Mouse (Mus musculus) brown adipose tissue, adult 24 weeks (tissue): ENCODE results near the gene Rgs19. TPM values are rescaled to one million over a fixed set of nuclear protein-coding genes. Genes with fewer than 3 reads are reported as not detected.

ENCODE experiments used
- H3K27ac ChIP-seq: fragments of 200-500 bp; replicated peaks from 2 replicates; pipeline ENCODE4 v1.5.1; 2012; ENCODE audit warnings: low read depth, mild to moderate bottlenecking, low read length
- H3K4me1 ChIP-seq: fragments of 200-500 bp; 2 replicates; pipeline ENCODE4 v1.6.1; 2012; ENCODE audit warnings: low read length, mixed read lengths; ENCODE audit not compliant: control insufficient read depth, insufficient read depth, insufficient read length
- H3K4me3 ChIP-seq: fragments of 200-500 bp; 2 replicates; pipeline ENCODE4 v1.5.1; 2012; ENCODE audit warnings: low read depth, mild to moderate bottlenecking, low read length, moderate library complexity; ENCODE audit not compliant: insufficient read depth
- polyA plus RNA-seq: library from polyadenylated mRNA; stranded (reverse); fragments of >200 nt; gene quantifications from 2 replicates; pipeline ENCODE4 v1.2.4, GENCODE M21; 2012; ENCODE audit not compliant: missing spikeins, insufficient read depth, insufficient read length

Gene Rgs19
- polyA plus RNA-seq, 1 experiment: 27.0 TPM

DNA sequence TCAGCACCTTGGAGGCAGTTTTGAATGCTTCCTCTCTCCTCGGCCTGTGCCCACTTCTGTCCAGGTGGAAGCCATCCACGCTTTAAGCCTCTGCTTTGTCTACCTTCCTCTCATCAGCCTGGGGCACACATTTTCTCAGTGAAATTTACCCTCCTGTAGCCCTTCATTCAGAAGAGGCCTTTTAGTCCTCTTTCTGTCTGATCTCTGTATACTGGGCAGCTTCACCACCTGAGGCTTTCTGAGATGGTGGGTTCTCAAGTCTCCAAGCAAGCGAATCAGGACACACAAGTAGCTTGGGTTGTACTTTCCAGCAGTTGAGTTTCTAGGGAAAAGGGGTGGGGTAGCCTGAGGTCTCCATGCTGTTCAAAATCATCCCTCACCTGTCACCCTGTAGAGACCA, 1.5 kb downstream of the Rgs19 start:
- H3K4me1 ChIP-seq: peaks cover 4% of the 10 kb centered on the region
- H3K27ac ChIP-seq: no peak overlapping the region
- H3K4me3 ChIP-seq: peak overlapping the region; percentile 90

DNA sequence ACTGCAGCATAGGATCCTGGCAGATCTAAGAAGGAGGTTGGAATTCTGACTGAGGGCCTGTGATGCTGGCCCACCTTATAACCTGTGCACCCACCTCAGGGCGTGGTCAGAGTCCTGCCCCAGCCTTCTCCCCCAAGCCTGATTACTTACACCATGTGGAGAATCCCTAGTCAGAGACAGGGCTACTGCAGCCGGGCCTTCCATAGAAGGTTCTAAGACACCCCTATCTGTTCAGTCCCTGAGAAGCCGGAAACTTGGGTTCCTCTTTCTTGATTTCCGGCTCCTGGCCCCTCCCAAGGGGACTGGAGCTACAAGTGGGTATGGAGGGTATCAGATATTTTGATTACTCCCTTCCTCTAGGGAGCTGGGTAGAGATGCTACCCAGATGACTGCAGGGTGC, 2.2 kb downstream of the Rgs19 start:
- Histone ChIP-seq H3K4me1 (peaks cover 4% of the 10 kb centered on the region), H3K4me3 (no peak overlapping the region), H3K27ac (no peak overlapping the region)

DNA sequence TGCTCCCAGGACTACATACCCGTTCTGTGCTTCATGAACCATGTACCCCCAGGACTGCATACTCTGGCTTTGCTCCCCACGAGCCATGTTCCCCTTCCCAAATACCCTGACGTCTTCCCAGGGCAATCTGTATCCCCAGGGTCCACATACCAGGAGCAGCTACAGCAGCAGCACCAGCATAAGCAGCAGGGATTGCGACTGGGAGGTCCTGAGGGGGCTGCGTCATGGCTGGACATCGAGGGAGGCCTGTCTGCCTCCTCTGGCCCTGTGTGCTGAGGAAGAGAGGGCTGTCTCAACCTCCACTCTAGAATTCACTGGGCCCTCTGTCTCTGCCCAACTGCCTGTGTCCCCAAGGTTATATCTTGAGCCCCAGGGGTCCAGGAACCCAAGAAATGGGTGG, 2.7 kb downstream of the Rgs19 start:
- Histone ChIP-seq H3K27ac (no peak overlapping the region), H3K4me1 (peaks cover 4% of the 10 kb centered on the region), H3K4me3 (no peak overlapping the region)

DNA sequence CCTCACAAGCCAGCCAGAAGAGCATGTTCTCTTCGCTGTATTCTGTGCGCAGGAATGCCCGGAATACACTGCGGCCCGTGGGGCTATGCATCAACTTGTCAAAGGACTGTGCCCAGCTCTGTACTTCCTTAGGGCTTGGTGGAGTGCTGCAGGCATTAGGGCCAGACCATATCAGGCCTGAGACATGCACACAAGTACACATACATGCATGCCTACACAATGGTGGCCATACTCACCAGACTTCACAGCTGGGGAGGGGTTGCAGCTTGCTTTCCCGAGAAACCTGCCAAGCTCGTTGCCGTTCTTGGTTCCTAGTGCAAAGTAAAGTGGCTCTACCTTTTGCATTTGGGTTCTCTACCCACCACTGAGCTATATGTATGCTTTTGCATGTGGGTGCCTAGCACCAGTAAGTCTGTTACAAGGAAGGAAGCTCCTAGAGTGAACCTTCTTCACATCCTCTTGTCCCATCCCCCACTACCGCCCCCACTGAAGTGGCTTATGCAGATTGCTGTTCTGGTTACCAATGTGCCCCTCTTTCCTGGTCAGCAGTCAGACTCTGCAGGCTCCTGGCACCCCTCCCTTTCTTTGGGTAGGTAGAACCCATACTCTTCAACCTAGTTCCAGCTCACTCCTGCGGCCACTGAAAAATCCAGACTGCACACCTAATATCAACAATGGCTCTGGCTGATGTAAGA, 4.2 kb downstream of the Rgs19 start:
- Histone ChIP-seq H3K27ac (no peak overlapping the region), H3K4me3 (no peak overlapping the region), H3K4me1 (peaks cover 4% of the 10 kb centered on the region)

DNA sequence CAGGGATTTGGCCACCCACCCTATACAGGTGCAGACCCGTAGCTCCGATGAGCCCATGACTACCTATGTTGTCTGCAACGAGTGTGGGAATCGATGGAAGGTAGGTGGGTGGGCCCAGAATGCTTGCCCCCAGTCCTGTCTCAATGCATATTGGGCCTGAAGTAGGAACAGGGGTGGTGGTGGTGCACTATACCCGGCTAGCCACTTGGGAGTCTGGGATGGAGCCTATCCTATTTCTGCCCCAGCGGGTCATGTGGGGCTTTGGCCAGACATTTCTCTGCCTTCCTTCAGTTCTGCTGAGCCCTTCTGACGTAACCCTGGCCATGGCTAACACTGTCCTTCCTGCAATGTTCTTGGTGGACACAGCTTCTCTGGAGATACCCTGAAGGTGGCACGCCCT, 6.2 kb downstream of the Rgs19 start:
- Histone ChIP-seq H3K4me3 (no peak overlapping the region), H3K27ac (no peak overlapping the region), H3K4me1 (no peaks in the 10 kb centered on the region)

DNA sequence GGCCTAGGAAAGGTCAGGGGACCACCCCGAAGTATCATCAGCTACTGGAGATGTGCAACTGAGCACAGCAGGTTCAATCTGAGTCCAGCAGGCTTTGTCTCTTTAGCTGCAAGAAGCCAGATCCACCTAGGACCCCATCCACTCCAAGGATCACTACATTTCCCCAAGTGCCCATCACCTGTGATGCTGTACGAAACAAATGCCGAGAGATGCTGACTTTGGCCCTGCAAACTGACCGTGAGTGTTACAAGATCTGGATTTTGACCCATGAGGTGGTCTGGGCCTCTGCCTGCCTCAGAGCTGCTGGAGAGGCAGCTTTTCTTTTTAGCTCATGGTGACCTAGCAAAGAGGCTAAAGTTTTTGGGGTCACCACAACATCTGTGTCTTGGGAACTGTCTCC, 8.1 kb downstream of the Rgs19 start:
- no peak overlapping the region for H3K4me3 ChIP-seq
- H3K4me1 ChIP-seq: peaks cover 3% of the 10 kb centered on the region; the same call in 1 of the 2 replicates
- H3K27ac ChIP-seq: no peak overlapping the region

DNA sequence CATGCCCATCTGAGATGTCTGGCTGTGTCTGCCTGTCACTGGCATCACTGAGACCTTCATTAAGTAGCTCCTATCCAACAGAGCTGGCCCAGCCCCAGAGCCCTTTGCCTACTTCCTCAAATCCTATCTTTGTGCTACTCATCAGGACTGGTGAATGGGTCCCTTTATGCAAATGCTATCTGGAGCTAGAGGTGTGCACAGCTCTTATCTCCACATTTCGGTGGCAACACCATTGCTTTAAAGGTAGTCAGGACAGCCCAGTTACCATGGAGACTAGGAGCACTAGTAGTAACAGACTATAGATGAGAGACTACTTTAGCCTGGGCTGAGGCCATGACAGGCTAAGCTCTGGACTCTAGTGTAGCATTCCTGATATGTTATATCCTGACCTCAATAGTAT, 9.1 kb downstream of the Rgs19 start:
- Histone ChIP-seq H3K4me3 (no peak overlapping the region), H3K4me1 (peaks cover 5% of the 10 kb centered on the region; the same call in 1 of the 2 replicates), H3K27ac (no peak overlapping the region)

- no peak overlapping the region for H3K27ac ChIP-seq
- no peak overlapping the region for H3K4me3 ChIP-seq
- H3K4me1 ChIP-seq: peaks cover 7% of the 10 kb centered on the region; the same call in 1 of the 2 replicates
Observed at GRCm38 (mm10) chr2:181683381-181683780, 10.4 kb downstream of the Rgs19 start.

DNA sequence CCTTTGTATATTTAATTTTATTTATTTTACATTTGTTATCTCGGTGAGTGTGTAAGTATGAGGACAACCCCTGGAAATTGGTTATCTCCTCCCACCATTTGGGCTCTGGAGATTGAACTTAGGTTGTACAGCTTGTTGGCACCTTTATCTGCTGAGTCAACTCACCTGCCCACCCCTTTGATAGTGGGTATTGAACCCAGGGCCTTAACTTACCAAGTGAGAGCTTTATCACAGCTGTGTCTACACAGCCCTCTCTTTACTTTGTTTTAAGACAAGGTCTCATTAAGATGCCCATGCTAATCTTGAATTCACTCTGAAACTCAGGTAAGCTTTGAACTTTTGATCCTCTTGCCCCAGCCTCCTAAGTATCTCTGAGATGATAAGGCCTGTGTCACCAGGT, 11.8 kb downstream of the Rgs19 start:
- Histone ChIP-seq H3K4me3 (no peak overlapping the region), H3K4me1 (peaks cover 11% of the 10 kb centered on the region)

DNA sequence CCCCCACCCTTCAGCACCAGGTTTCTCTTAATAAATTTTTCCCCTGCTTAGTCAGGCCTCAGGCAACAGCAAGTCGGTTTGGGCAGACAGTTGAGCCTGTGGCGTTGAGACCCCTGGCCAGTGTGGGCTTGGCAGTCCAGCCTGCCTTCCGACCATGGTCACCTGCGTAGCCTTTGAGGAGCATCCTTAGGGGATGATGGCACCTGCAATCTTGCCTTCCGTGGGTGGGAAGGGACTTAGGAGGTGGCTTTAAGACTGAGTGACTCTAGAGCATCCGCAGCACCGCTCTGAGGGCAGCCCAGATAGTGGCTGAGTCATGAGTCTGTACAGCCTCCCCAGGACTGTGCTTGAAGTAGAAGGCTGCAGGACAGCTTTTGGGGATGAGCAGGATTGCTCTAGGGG, 13.1 kb downstream of the Rgs19 start:
- Histone ChIP-seq H3K4me1 (peaks cover 14% of the 10 kb centered on the region), H3K27ac (no peak overlapping the region), H3K4me3 (peak overlapping the region; percentile 80)

More for the DNA sequence above, 11.8 kb downstream of the Rgs19 start:
- H3K27ac ChIP-seq: no peak overlapping the region

DNA sequence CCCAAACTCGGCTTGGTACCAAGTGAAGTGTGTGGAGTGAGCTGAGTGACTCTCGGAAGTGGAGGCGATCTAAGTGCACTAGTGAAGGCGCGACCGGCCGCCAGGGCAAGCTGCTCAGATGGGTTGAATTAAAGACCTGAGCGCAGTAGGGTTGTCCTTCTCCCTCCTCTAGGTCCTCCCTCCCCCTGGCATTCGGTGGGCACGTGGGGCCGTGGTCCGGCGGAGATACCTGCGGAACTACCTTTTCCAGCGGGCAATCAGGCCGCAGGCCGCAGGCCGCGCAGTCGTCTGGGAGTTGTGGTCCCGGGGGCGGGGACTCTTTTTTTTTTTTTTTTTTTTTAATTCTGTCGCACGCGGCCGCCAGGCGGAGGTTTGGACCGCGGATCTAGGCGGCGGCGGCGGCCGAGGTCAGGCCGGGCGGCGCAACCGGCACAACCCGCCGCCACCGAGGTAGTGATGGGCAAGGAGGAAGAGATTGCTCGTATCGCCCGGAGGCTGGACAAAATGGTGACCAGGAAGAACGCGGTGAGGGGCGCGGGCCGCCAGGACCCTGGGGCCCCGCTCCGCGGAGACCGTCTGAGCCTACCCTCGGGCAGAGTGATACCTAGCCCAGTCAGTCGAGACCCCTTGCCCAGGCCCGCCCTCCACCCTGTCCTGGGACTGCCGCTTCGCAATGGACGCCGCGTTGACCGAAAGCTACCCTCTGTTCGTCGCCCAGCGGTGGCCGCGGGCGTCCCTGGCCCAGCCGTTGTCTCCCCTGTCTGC, 13.6 kb downstream of the Rgs19 start, which contains the start of gene Tcea2:
Gene Tcea2, plus strand, starts transcription at position 360 of the 765 bp plus-strand sequence.
- Histone ChIP-seq H3K27ac (peak within 1 kb of the TSS; percentile 68), H3K4me1 (peaks cover 14% of the 10 kb centered on the region), H3K4me3 (peak within 1 kb of the TSS; percentile 80)

DNA sequence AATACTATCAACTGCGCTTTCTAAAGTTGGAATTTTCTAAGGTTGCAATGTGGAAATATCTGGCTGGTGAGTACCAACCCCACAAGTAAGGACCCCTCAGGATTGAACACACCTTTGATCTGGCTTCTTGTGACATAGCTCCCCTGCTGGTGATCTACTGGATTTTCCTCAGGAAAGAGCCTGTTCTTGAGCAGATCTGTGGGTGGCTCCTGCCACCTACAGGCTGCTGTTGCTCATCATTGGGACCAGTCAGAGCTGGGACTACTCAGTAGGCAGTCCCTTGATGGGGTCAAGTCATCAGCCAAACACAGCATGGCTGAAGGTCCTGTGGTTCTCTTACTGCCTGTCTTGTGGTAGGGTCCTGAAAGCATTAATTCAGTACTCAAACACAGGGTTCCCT, 15.0 kb downstream of the Rgs19 start:
- H3K27ac ChIP-seq: peak overlapping the region; percentile 99
- no peak overlapping the region for H3K4me3 ChIP-seq
- peaks cover 25% of the 10 kb centered on the region for H3K4me1 ChIP-seq

DNA sequence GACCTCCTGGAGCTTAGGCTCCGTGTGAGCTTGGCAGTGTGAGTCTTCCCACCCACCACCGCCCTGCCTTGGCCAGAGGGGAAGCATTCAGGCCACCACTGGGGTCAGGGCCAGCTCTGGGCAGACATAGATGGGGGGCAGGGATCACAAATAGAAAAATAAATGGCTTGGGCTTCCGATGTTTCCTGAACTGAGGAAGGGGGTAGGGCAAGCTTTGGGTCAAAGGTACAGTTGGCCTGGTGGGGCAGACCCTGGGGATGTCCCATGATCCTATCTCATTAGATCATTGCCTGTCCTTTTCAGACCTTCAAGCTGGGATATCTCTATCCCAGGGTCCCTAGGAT, 16.1 kb downstream of the Rgs19 start:
- H3K4me1 ChIP-seq: peaks cover 33% of the 10 kb centered on the region
- H3K27ac ChIP-seq: peak overlapping the region; percentile 99
- peak overlapping the region; percentile 16; the same call in 1 of the 2 replicates for H3K4me3 ChIP-seq

DNA sequence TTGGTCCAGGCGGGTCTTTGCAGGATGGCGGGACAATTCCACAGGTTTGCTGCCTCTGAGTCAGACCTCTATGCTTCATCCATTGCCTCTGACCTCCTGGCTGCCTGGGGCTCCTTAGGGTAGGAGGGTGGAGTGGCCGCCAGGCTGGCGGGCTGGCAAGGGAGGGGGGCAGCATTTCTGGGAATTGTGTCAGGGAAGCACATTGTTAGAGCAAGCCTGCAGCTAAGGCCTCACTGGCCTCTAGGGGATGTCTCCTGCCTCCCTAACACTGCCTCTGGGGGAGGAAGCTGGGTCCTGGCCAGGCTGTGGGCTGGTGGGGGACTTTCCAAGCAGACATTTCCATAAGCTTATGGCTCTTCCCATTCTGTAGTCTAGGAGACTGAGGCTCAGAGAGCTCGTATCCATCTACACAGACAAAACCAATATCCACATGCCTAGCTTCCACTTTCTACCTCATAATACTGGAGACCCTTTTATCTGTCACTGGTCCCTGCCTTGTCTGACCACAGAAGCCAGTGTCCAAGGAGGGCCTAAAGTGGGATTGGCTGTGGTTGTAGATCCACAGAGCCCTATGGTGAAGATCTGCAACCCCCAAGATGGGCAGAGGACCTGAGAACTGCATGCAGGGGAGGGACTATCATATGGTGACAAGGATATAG, 16.6 kb downstream of the Rgs19 start:
- peak overlapping the region; percentile 99 for H3K27ac ChIP-seq
- H3K4me1 ChIP-seq: peaks cover 36% of the 10 kb centered on the region
- peak overlapping the region; percentile 31 for H3K4me3 ChIP-seq

- H3K27ac ChIP-seq: peak overlapping the region; percentile 99
- peaks cover 36% of the 10 kb centered on the region for H3K4me1 ChIP-seq
- H3K4me3 ChIP-seq: peak overlapping the region; percentile 31; the same call in 1 of the 2 replicates
Observed at GRCm38 (mm10) chr2:181676424-181676823, 17.4 kb downstream of the Rgs19 start.
